Mouse (Mus musculus): ENCODE data around the gene Dusp7.
A peak's percentile ranks its signal among the peaks of the same experiment; 100 is the strongest.

Gene Dusp7

GRCm38 (mm10) chr9:106421865-106422160 lies 53.4 kb downstream of the Dusp7 start:
- peak; percentile 87 to 94 for DNase-seq
